Mouse (Mus musculus) megakaryocyte, embryonic 14.5 days (primary cell): ENCODE measurements around the gene Thrap3.

Source experiments
- FLI1 ChIP-seq: IDR thresholded peaks from 2 replicates; pipeline ENCODE4 v1.6.1; 2012; ENCODE audit warnings: low read length, inconsistent platforms, mixed read lengths
- GATA1 ChIP-seq: IDR thresholded peaks from 3 replicates; pipeline ENCODE4 v1.6.1; 2012; ENCODE audit warnings: mixed read lengths, low read length, inconsistent platforms, borderline replicate concordance

DNA sequence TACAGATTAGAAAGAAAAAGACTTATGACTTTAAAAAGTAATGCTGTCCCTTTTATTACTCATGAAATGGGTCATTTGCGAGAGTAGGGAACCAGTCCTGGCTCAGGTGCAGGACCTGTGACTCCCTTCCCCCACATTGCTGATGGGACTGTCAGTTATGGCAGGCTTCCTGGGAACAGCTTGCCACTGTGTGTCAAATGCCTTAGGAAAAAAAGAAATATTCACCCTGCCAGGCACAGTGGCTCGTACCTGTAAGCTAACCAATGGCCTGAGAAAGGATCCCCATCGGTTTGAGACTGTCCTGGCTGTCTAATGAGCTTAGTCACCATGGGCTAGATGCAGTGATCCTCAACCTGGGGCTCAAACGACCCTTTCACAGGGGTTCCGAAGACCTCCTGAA lies 82.5 kb downstream of the Thrap3 start:
- TF ChIP-seq FLI1, result no peak
- TF ChIP-seq GATA1, result no peak
